Mouse (Mus musculus) bone marrow macrophage, adult 2 months (primary cell): ENCODE measurements around the gene Gabrr3.

ENCODE experiments used
- CTCF ChIP-seq: IDR thresholded peaks from 2 replicates; pipeline ENCODE4 v1.5.1; 2012; ENCODE audit warnings: low read depth, mild to moderate bottlenecking, low read length, moderate library complexity
- POLR2A ChIP-seq: IDR thresholded peaks from 2 replicates; pipeline ENCODE4 v1.6.1; 2012; ENCODE audit warnings: mild to moderate bottlenecking, low read depth, low read length, borderline replicate concordance

DNA sequence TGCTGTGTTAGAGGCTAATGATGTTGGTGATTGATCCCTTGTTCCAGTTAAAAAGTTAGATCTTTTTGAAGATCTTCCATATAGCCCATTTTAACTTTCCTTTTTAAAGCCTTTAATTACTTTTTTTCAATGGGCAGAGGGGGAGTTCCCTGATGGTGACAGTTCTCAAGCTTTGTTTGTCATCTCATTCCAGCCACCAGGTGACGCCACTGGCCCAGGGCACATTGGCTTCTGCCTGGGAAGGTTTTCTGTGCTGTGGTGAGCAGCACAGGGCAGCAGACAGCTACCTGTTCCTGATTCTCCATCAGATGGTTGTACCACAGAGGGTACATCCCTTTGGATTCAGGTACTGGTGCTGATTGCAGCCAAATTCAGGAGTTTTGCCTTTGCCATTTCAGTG lies 67.7 kb downstream of the Gabrr3 start:
- TF ChIP-seq POLR2A (no peak), CTCF (peak; percentile 86)
